Mouse (Mus musculus) heart, adult 2 months (tissue): ENCODE results near the gene Kcnk1.

Experiments
- CTCF ChIP-seq: fragments of 200-600 bp; IDR thresholded peaks from 2 replicates; pipeline ENCODE4 v1.8.1; 2022; ENCODE audit warnings: antibody characterized with exemption, mild to moderate bottlenecking, moderate library complexity
- POLR2A ChIP-seq: fragments of 200-500 bp; IDR thresholded peaks from 2 replicates; pipeline ENCODE4 v1.6.1; 2011; ENCODE audit warnings: mild to moderate bottlenecking, low read depth, low read length, control low read depth; ENCODE audit not compliant: insufficient read depth

DNA sequence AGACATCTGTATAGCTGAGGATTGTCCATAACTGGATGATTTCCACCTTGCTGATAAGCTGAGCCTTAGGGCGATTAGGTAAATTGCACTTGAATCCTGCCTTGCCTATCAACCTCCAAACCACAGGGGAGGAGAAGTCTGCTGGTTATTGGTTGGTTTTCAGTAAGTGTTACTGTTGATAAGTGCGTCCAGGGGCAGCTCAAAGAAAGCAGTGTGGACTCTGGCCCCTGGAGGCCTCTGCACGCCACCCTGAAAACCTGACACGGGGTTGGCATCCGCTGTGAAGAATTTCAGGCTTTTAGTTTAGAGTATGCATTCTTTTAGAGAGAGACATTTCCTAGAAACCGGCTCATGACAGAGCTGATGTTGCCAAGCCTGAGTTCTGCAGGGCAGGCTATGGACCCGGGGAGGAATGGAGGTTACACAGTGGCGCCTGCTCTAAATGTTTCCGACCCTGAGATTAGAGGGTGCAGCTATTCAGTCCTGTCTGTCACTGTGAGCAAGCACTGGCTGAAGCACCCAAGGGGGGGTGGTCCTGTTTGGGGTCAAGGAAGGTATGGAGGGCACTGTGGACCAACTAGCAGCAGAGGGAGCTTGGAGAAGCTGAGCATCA lies 46.2 kb upstream of the Kcnk1 start:
- TF ChIP-seq CTCF (no peak), POLR2A (no peak)
